Mouse (Mus musculus) limb, embryonic 13.5 days (tissue): ENCODE results near the gene Eif4e1b. TPM values are rescaled to one million over a fixed set of nuclear protein-coding genes. Genes with fewer than 3 reads are reported as not detected.

Experiments
- ATAC-seq: fragments of 200-750 bp; cut with Nextera tagmentation; 2 replicates; pipeline ENCODE4 v1.8.0; 2017; ENCODE audit warnings: low read depth, moderate number of reproducible peaks, moderate TSS enrichment; ENCODE audit not compliant: low FRiP score
- H3K27ac ChIP-seq: fragments of 300-500 bp; sonication (generic); 2 replicates; pipeline ENCODE4 v1.5.1; 2015; ENCODE audit warnings: inconsistent platforms, mild to moderate bottlenecking, moderate library complexity
- H3K27me3 ChIP-seq: fragments of 300-500 bp; sonication (generic); 2 replicates; pipeline ENCODE4 v1.6.1; 2015; ENCODE audit warnings: mild to moderate bottlenecking, inconsistent platforms
- H3K36me3 ChIP-seq: fragments of 300-500 bp; sonication (generic); 2 replicates; pipeline ENCODE4 v1.6.1; 2015; ENCODE audit warnings: inconsistent platforms, mild to moderate bottlenecking, moderate library complexity
- H3K4me1 ChIP-seq: fragments of 300-500 bp; sonication (generic); 2 replicates; pipeline ENCODE4 v1.6.1; 2015; ENCODE audit warnings: inconsistent platforms
- H3K4me2 ChIP-seq: fragments of 300-500 bp; sonication (generic); replicated peaks from 2 replicates; pipeline ENCODE4 v1.6.1; 2015; ENCODE audit warnings: inconsistent platforms, mild to moderate bottlenecking, moderate library complexity
- H3K4me3 ChIP-seq: fragments of 300-500 bp; sonication (generic); 2 replicates; pipeline ENCODE4 v1.5.1; 2015; ENCODE audit warnings: moderate library complexity, mild to moderate bottlenecking, inconsistent platforms
- H3K9ac ChIP-seq: fragments of 300-500 bp; sonication (generic); 2 replicates; pipeline ENCODE4 v1.6.1; 2015; ENCODE audit warnings: mild to moderate bottlenecking, inconsistent platforms
- H3K9me3 ChIP-seq: fragments of 300-500 bp; sonication (generic); 2 replicates; pipeline ENCODE4 v1.6.1; 2016; ENCODE audit warnings: inconsistent platforms
- WGBS: fragments of 180-500 bp; shearing (Covaris S2); methylation state at CpG from one replicate; pipeline ENCODE4 v1.1.7; 2015; 5-methylcytosine and 5-hydroxymethylcytosine counted together
- polyA plus RNA-seq: library from polyadenylated mRNA; unstranded; fragments of >200 nt; fragmentation: Nextera tagmentation; extraction: Ambion mirVana; gene quantifications from 2 replicates; pipeline ENCODE4 v1.2.1, GENCODE M21; 2015

Gene Eif4e1b
- polyA plus RNA-seq, 1 experiment from 2014 or later, result not detected

DNA sequence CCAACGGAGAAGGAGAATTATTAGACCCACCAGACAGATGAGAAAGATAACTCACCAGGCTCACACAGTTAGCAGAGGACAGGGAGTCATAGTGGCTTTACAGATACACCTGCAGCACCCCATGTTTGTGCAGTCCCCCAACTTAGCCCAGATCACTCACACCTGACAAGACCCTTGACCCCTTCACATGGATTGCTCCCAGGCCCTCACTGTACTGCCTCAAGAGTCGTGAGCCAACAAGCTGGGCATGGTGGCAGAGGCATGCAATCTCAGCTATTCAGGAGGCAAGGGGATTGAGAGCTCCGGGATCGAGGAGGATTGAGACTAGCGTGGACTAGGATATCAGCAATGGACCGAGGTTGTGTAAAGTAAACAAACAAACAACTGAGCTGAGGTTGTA, 30.1 kb upstream of the Eif4e1b start:
- H3K4me1 ChIP-seq, result peaks cover 17% of the 10 kb centered on the region
- H3K27me3 ChIP-seq, result peaks cover 80% of the 10 kb centered on the region
- no peak overlapping the region for H3K4me2 ChIP-seq
- WGBS, result 66% methylated on average over 6 of the region's 6 CpGs
- no peak overlapping the region for H3K9ac ChIP-seq
- no peak overlapping the region for H3K27ac ChIP-seq
- no peak overlapping the region for H3K4me3 ChIP-seq
- H3K36me3 ChIP-seq, result no peaks in the 10 kb centered on the region
- H3K9me3 ChIP-seq, result no peaks in the 10 kb centered on the region
- no peak for ATAC-seq

DNA sequence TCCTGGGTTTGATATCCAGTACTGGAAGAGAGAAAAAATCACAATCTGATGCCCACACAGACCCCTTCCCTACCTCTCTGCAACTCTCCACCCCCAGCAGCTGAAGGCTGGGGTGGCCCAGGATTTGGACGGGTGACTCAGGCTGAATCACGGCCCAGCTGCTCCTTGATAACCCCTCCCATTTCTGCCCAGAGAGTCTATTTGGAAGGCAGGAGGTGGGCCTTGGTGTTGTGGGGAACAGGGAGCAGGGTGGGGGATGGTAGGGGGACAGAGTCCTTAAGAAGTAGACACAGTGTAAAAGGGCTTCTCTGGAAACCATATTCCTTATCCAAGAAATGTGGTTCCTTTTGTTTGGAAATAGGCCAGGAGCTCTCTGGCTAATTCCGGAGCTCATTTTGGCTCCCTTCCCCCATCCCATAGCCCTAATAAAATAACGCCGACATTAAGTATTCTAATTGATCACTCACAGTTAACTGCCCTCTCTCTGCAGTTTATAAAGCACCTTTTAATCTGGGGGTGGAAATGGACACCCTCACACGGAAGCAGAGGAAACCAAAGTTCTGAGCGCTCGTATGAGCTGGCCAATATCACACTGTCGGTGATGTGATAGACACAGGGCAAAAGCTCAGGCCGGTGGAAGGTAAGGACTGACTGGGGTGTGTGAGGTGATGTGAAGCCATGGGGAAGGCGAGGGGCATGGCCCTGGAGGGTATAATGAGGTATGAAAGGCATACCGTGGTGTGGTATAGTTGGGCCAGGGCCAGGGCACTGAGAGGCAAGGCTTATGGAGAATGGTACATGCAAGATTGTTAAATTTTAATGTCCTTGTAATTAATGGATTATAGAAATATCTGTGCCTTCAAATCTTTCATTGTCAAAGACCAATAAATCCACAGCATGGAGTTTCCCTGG, 29.4 kb upstream of the Eif4e1b start:
- no peaks in the 10 kb centered on the region for H3K9me3 ChIP-seq
- no peak overlapping the region for H3K4me2 ChIP-seq
- peaks cover 19% of the 10 kb centered on the region for H3K4me1 ChIP-seq
- no peak overlapping the region for H3K4me3 ChIP-seq
- 33% methylated on average over 12 of the region's 12 CpGs for WGBS
- H3K36me3 ChIP-seq, result no peaks in the 10 kb centered on the region
- H3K9ac ChIP-seq, result no peak overlapping the region
- no peak overlapping the region for H3K27ac ChIP-seq
- no peak for ATAC-seq
- H3K27me3 ChIP-seq, result peaks cover 80% of the 10 kb centered on the region

- Histone ChIP-seq H3K4me2 (no peak overlapping the region), H3K27ac (no peak overlapping the region), H3K27me3 (peaks cover 80% of the 10 kb centered on the region), H3K9me3 (no peaks in the 10 kb centered on the region), H3K36me3 (no peaks in the 10 kb centered on the region), H3K4me1 (peaks cover 13% of the 10 kb centered on the region; the same call in 1 of the 2 replicates), H3K9ac (no peak overlapping the region), H3K4me3 (no peak overlapping the region)
- 27% methylated on average over 9 of the region's 9 CpGs for WGBS
- no peak for ATAC-seq
These were observed 28.5 kb upstream of the Eif4e1b start for GRCm38 (mm10) chr13:54755201-54755830.

DNA sequence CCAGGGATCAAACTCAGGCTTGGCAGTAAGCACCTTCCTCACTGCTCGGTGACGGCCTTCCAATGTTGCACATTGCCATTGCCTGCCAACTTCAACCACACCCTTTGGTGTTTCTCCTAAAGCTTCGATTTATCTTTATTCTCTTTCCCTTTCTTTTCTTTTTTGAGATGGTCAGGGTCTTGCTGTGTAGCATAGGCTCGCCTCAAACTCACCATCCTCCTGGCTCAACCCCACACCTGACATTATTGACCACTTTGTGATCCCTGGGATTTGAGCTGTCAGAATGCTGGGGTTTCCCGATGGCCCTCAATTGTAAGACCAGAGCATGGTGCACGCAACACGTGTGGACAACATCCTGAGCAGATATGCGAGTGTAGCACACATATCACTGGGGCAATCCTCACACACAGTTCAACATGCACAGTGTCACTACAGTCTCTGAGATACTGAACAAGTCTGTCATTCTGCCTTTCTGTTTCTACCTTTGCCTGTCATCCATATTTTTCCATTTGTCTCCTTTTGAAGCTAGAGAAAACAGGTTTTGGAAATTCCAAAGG, 27.6 kb upstream of the Eif4e1b start:
- Histone ChIP-seq H3K36me3 (no peaks in the 10 kb centered on the region), H3K4me2 (no peak overlapping the region), H3K9me3 (no peaks in the 10 kb centered on the region), H3K27ac (no peak overlapping the region), H3K27me3 (peaks cover 81% of the 10 kb centered on the region), H3K4me3 (no peak overlapping the region), H3K9ac (no peak overlapping the region), H3K4me1 (peaks cover 13% of the 10 kb centered on the region; the same call in 1 of the 2 replicates)
- ATAC-seq, result no peak
- WGBS, result 86% methylated on average over 8 of the region's 8 CpGs

DNA sequence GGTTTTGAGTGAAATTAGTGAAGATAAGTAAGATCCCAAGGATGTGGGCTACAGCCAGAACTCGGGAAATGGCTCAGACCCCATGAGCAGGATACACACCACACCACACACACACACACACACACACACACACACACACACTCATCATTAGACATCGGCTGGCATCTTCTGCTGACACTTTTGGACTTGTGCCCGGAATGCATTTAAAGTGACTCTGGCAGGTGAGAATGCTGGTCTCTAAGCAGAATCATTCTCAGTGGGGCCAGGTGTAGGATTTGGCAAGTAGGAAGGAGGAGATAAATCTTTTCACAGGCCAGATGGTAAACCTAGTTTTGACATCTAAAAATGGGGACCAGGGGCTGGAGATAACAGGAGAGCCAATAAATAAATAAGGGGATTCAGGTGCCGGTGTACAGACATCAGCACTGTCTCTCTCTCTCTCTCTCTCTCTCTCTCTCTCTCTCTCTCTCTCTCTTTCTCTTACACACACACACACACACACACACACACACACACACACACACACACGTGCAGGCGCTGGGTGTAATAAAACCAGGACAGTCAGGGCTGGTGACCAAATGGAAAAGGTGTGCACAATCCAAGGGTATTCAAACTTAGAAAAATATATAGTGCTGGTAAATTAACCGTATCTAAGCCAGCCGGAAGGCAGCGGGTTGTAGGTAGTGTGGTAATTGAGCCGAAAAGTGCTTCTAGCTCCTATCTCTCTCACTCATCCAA, 26.5 kb upstream of the Eif4e1b start:
- H3K4me1 ChIP-seq, result peaks cover 13% of the 10 kb centered on the region; the same call in 1 of the 2 replicates
- peak overlapping the region; percentile 42 for H3K4me3 ChIP-seq

GRCm38 (mm10) chr13:54758045-54758755, 25.6 kb upstream of the Eif4e1b start:
- Histone ChIP-seq H3K4me3 (peak overlapping the region; percentile 42), H3K27me3 (peaks cover 79% of the 10 kb centered on the region), H3K4me1 (peaks cover 13% of the 10 kb centered on the region; the same call in 1 of the 2 replicates), H3K9me3 (no peaks in the 10 kb centered on the region), H3K27ac (no peak overlapping the region), H3K36me3 (no peaks in the 10 kb centered on the region), H3K4me2 (peak overlapping the region; percentile 70), H3K9ac (no peak overlapping the region)
- under 1% methylated on average over 43 of the region's 43 CpGs for WGBS
- ATAC-seq, result peak; percentile 80

More for the DNA sequence above, 26.5 kb upstream of the Eif4e1b start:
- H3K4me2 ChIP-seq, result peak overlapping the region; percentile 70
- H3K27me3 ChIP-seq, result peaks cover 79% of the 10 kb centered on the region
- no peaks in the 10 kb centered on the region for H3K9me3 ChIP-seq
- 48% methylated on average over 10 of the region's 10 CpGs for WGBS
- no peak overlapping the region for H3K27ac ChIP-seq
- no peak for ATAC-seq
- no peak overlapping the region for H3K9ac ChIP-seq
- H3K36me3 ChIP-seq, result no peaks in the 10 kb centered on the region

GRCm38 (mm10) chr13:54758756-54759470, 24.9 kb upstream of the Eif4e1b start:
- Histone ChIP-seq H3K4me2 (peak overlapping the region; percentile 70), H3K9ac (no peak overlapping the region), H3K4me1 (peaks cover 13% of the 10 kb centered on the region; the same call in 1 of the 2 replicates), H3K27me3 (peaks cover 79% of the 10 kb centered on the region), H3K27ac (no peak overlapping the region), H3K4me3 (peak overlapping the region; percentile 42), H3K36me3 (no peaks in the 10 kb centered on the region), H3K9me3 (no peaks in the 10 kb centered on the region)
- 1% methylated on average over 29 of the region's 29 CpGs for WGBS
- ATAC-seq, result no peak

DNA sequence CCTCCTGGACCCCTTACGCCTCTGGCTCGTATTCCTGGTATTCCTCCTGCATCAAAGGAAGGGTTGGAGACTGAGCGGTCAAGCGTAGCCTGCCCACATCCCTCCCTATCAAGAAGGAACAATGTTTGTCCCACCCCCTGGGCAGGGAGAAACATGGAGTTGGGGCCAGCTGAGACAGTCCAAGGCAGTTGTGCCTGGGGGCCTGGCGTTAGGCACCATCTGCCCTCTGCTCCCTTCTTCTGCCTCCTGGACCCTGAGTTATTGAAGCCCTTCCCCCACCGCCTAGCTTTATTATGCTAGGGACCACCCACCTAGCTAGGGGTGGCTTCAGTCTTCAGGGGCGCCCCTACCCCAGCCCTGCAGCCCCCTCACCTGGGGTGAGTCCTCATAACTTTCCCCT, 24.3 kb upstream of the Eif4e1b start:
- H3K27me3 ChIP-seq, result peaks cover 79% of the 10 kb centered on the region
- H3K27ac ChIP-seq, result no peak overlapping the region
- peaks cover 13% of the 10 kb centered on the region; the same call in 1 of the 2 replicates for H3K4me1 ChIP-seq
- WGBS, result 18% methylated on average over 7 of the region's 7 CpGs
- H3K9me3 ChIP-seq, result no peaks in the 10 kb centered on the region
- ATAC-seq, result no peak
- no peak overlapping the region for H3K4me3 ChIP-seq
- no peak overlapping the region for H3K4me2 ChIP-seq
- H3K36me3 ChIP-seq, result no peaks in the 10 kb centered on the region
- no peak overlapping the region for H3K9ac ChIP-seq

- ATAC-seq, result no peak
- peaks cover 81% of the 10 kb centered on the region for H3K27me3 ChIP-seq
- no peak overlapping the region for H3K9ac ChIP-seq
- no peak overlapping the region for H3K27ac ChIP-seq
- H3K4me1 ChIP-seq, result peaks cover 13% of the 10 kb centered on the region; the same call in 1 of the 2 replicates
- no peak overlapping the region for H3K4me3 ChIP-seq
- H3K36me3 ChIP-seq, result no peaks in the 10 kb centered on the region
- H3K4me2 ChIP-seq, result no peak overlapping the region
- no peaks in the 10 kb centered on the region for H3K9me3 ChIP-seq
- 50% methylated on average over 8 of the region's 8 CpGs for WGBS
These were observed 23.5 kb upstream of the Eif4e1b start for GRCm38 (mm10) chr13:54760164-54760795.

GRCm38 (mm10) chr13:54760906-54761305, 22.9 kb upstream of the Eif4e1b start:
- WGBS, result 76% methylated on average over 7 of the region's 7 CpGs
- Histone ChIP-seq H3K9me3 (no peaks in the 10 kb centered on the region), H3K4me2 (no peak overlapping the region), H3K36me3 (no peaks in the 10 kb centered on the region), H3K27me3 (peaks cover 82% of the 10 kb centered on the region), H3K4me1 (peaks cover 17% of the 10 kb centered on the region), H3K9ac (no peak overlapping the region), H3K4me3 (no peak overlapping the region), H3K27ac (no peak overlapping the region)
- ATAC-seq, result no peak
